Mouse (Mus musculus) kidney, embryonic 15.5 days (tissue): ENCODE measurements around the gene Fam131a. TPM values are rescaled to one million over a fixed set of nuclear protein-coding genes. Genes with fewer than 3 reads are reported as not detected.

Experiments used
- ATAC-seq: fragments of 200-750 bp; cut with Nextera tagmentation; replicated peaks from 2 replicates; pipeline ENCODE4 v1.8.0; 2017; ENCODE audit warnings: moderate TSS enrichment; ENCODE audit not compliant: low FRiP score
- H3K27ac ChIP-seq: fragments of 300-500 bp; sonication (generic); 2 replicates; pipeline ENCODE4 v1.5.1; 2015; ENCODE audit warnings: mild to moderate bottlenecking, inconsistent platforms
- H3K27me3 ChIP-seq: fragments of 300-500 bp; sonication (generic); 2 replicates; pipeline ENCODE4 v1.6.1; 2015; ENCODE audit warnings: inconsistent platforms
- H3K36me3 ChIP-seq: fragments of 300-500 bp; sonication (generic); 2 replicates; pipeline ENCODE4 v1.6.1; 2015; ENCODE audit warnings: inconsistent platforms
- H3K4me1 ChIP-seq: fragments of 300-500 bp; sonication (generic); 2 replicates; pipeline ENCODE4 v1.6.1; 2015; ENCODE audit warnings: inconsistent platforms
- H3K4me2 ChIP-seq: fragments of 300-500 bp; sonication (generic); 2 replicates; pipeline ENCODE4 v1.6.1; 2015; ENCODE audit warnings: moderate library complexity, mild to moderate bottlenecking, inconsistent platforms
- H3K4me3 ChIP-seq: fragments of 300-500 bp; sonication (generic); replicated peaks from 2 replicates; pipeline ENCODE4 v1.5.1; 2015; ENCODE audit warnings: mild to moderate bottlenecking, inconsistent platforms
- H3K9ac ChIP-seq: fragments of 300-500 bp; sonication (generic); 2 replicates; pipeline ENCODE4 v1.6.1; 2015; ENCODE audit warnings: mild to moderate bottlenecking, inconsistent platforms
- H3K9me3 ChIP-seq: fragments of 300-500 bp; sonication (generic); replicated peaks from 2 replicates; pipeline ENCODE4 v1.6.1; 2016; ENCODE audit warnings: inconsistent platforms
- WGBS: fragments of 180-500 bp; shearing (Covaris S2); methylation state at CpG from one replicate; pipeline ENCODE4 v1.1.7; 2015; ENCODE audit warnings: mixed read lengths; 5-methylcytosine and 5-hydroxymethylcytosine counted together
- polyA plus RNA-seq: library from polyadenylated mRNA; unstranded; fragments of >200 nt; fragmentation: Nextera tagmentation; extraction: Ambion mirVana; gene quantifications from 2 replicates; pipeline ENCODE4 v1.2.1, GENCODE M21; 2015

Gene Fam131a
- polyA plus RNA-seq, 1 experiment from 2014 or later: 6.7 TPM

- Histone ChIP-seq H3K27me3 (no peaks in the 10 kb centered on the region), H3K4me3 (no peak overlapping the region)
- 53% methylated on average over 4 of the region's 4 CpGs for WGBS
These were observed 29.7 kb downstream of the Fam131a start for GRCm38 (mm10) chr16:20722736-20723135.

GRCm38 (mm10) chr16:20723247-20723646 is 30.2 kb downstream of the Fam131a start:
- Histone ChIP-seq H3K9me3 (no peaks in the 10 kb centered on the region), H3K27ac (no peak overlapping the region), H3K9ac (no peak overlapping the region), H3K36me3 (peaks cover 35% of the 10 kb centered on the region), H3K4me3 (no peak overlapping the region), H3K27me3 (no peaks in the 10 kb centered on the region), H3K4me2 (no peak overlapping the region), H3K4me1 (peaks cover 8% of the 10 kb centered on the region)
- ATAC-seq: no peak
- 39% methylated on average over 4 of the region's 4 CpGs for WGBS

More at GRCm38 (mm10) chr16:20722736-20723135, 29.7 kb downstream of the Fam131a start:
- no peaks in the 10 kb centered on the region for H3K9me3 ChIP-seq
- H3K4me1 ChIP-seq: peaks cover 8% of the 10 kb centered on the region
- no peak for ATAC-seq
- H3K9ac ChIP-seq: no peak overlapping the region
- peaks cover 35% of the 10 kb centered on the region for H3K36me3 ChIP-seq
- H3K4me2 ChIP-seq: no peak overlapping the region
- no peak overlapping the region for H3K27ac ChIP-seq

GRCm38 (mm10) chr16:20724338-20724748 is 31.3 kb downstream of the Fam131a start:
- no peak overlapping the region for H3K9ac ChIP-seq
- H3K27ac ChIP-seq: no peak overlapping the region
- H3K9me3 ChIP-seq: no peaks in the 10 kb centered on the region
- peak; percentile 80 for ATAC-seq
- H3K4me1 ChIP-seq: 0 out of 2 replicates have a peak, but pooled peaks cover 2% of the 10 kb centered on the region
- no peaks in the 10 kb centered on the region for H3K27me3 ChIP-seq
- H3K4me2 ChIP-seq: no peak overlapping the region
- peaks cover 35% of the 10 kb centered on the region for H3K36me3 ChIP-seq
- 37% methylated on average over 5 of the region's 5 CpGs for WGBS
- H3K4me3 ChIP-seq: no peak overlapping the region

GRCm38 (mm10) chr16:20725321-20725720 is 32.3 kb downstream of the Fam131a start:
- 83% methylated on average over 7 of the region's 7 CpGs for WGBS
- Histone ChIP-seq H3K4me2 (no peak overlapping the region), H3K9me3 (no peaks in the 10 kb centered on the region), H3K27me3 (no peaks in the 10 kb centered on the region), H3K4me3 (no peak overlapping the region), H3K9ac (no peak overlapping the region), H3K27ac (no peak overlapping the region), H3K36me3 (peaks cover 25% of the 10 kb centered on the region), H3K4me1 (0 out of 2 replicates have a peak, but pooled peaks cover 8% of the 10 kb centered on the region)
- no peak for ATAC-seq

GRCm38 (mm10) chr16:20725750-20726149 is 32.7 kb downstream of the Fam131a start:
- Histone ChIP-seq H3K9me3 (no peaks in the 10 kb centered on the region), H3K27ac (no peak overlapping the region), H3K9ac (no peak overlapping the region), H3K4me1 (0 out of 2 replicates have a peak, but pooled peaks cover 10% of the 10 kb centered on the region), H3K27me3 (no peaks in the 10 kb centered on the region), H3K36me3 (peaks cover 21% of the 10 kb centered on the region), H3K4me2 (no peak overlapping the region), H3K4me3 (no peak overlapping the region)
- ATAC-seq: no peak
- WGBS: 84% methylated on average over 4 of the region's 4 CpGs

- no peak for ATAC-seq
- Histone ChIP-seq H3K9ac (no peak overlapping the region), H3K4me2 (no peak overlapping the region), H3K27me3 (no peaks in the 10 kb centered on the region), H3K4me1 (0 out of 2 replicates have a peak, but pooled peaks cover 10% of the 10 kb centered on the region), H3K27ac (no peak overlapping the region), H3K36me3 (peaks cover 14% of the 10 kb centered on the region), H3K4me3 (no peak overlapping the region), H3K9me3 (no peaks in the 10 kb centered on the region)
- WGBS: 67% methylated on average over 1 of the region's 1 CpGs
These were observed 33.3 kb downstream of the Fam131a start for GRCm38 (mm10) chr16:20726384-20726783.

GRCm38 (mm10) chr16:20730293-20730711 is 37.3 kb downstream of the Fam131a start:
- WGBS: 34% methylated on average over 5 of the region's 5 CpGs
- H3K4me1 ChIP-seq: peaks cover 33% of the 10 kb centered on the region
- no peak overlapping the region for H3K27ac ChIP-seq
- H3K36me3 ChIP-seq: no peaks in the 10 kb centered on the region
- no peak overlapping the region for H3K4me3 ChIP-seq
- H3K9me3 ChIP-seq: no peaks in the 10 kb centered on the region
- no peak overlapping the region for H3K4me2 ChIP-seq
- no peak overlapping the region for H3K9ac ChIP-seq
- no peak for ATAC-seq
- peaks cover 21% of the 10 kb centered on the region for H3K27me3 ChIP-seq

GRCm38 (mm10) chr16:20731688-20732087 is 38.6 kb downstream of the Fam131a start:
- Histone ChIP-seq H3K4me1 (peaks cover 33% of the 10 kb centered on the region), H3K9me3 (no peaks in the 10 kb centered on the region), H3K27ac (no peak overlapping the region), H3K27me3 (peaks cover 32% of the 10 kb centered on the region), H3K4me2 (no peak overlapping the region), H3K4me3 (no peak overlapping the region), H3K36me3 (no peaks in the 10 kb centered on the region), H3K9ac (no peak overlapping the region)
- 58% methylated on average over 5 of the region's 5 CpGs for WGBS
- ATAC-seq: no peak

GRCm38 (mm10) chr16:20732251-20732924 is 39.3 kb downstream of the Fam131a start:
- no peaks in the 10 kb centered on the region for H3K9me3 ChIP-seq
- peaks cover 33% of the 10 kb centered on the region for H3K4me1 ChIP-seq
- H3K36me3 ChIP-seq: no peaks in the 10 kb centered on the region
- peak overlapping the region; percentile 80 for H3K27ac ChIP-seq
- WGBS: 5% methylated on average over 11 of the region's 30 CpGs
- peak overlapping the region; percentile 95 for H3K4me2 ChIP-seq
- peaks cover 32% of the 10 kb centered on the region for H3K27me3 ChIP-seq
- H3K4me3 ChIP-seq: peak overlapping the region; percentile 70
- ATAC-seq: peak; percentile 37
- H3K9ac ChIP-seq: peak overlapping the region; percentile 71

- peak within 1 kb of the TSS; percentile 71 for H3K9ac ChIP-seq
- H3K27me3 ChIP-seq: peaks cover 32% of the 10 kb centered on the region
- H3K27ac ChIP-seq: peak within 1 kb of the TSS; percentile 80
- WGBS: under 1% methylated on average over 52 of the region's 70 CpGs
- H3K4me3 ChIP-seq: peak within 1 kb of the TSS; percentile 70
- H3K36me3 ChIP-seq: no peaks in the 10 kb centered on the region
- H3K4me1 ChIP-seq: peaks cover 33% of the 10 kb centered on the region
- H3K4me2 ChIP-seq: peak within 1 kb of the TSS; percentile 95
- ATAC-seq: peak; percentile 87
- no peaks in the 10 kb centered on the region for H3K9me3 ChIP-seq
These were observed 40.1 kb downstream of the Fam131a start, which contains the start of gene Chrd for GRCm38 (mm10) chr16:20732925-20733730. Gene Chrd, plus strand, starts transcription at chr16:20733127.

- no peak for ATAC-seq
- H3K27ac ChIP-seq: no peak within 1 kb of the TSS
These were observed 41.0 kb downstream of the Fam131a start, which contains the start of gene Thpo for GRCm38 (mm10) chr16:20733731-20734730. Gene Thpo, minus strand, starts transcription at chr16:20734511.

More at GRCm38 (mm10) chr16:20733731-20734730, 41.0 kb downstream of the Fam131a start, which contains the start of gene Thpo:
- Histone ChIP-seq H3K4me3 (peak within 1 kb of the TSS; percentile 70), H3K9me3 (no peaks in the 10 kb centered on the region), H3K9ac (peak within 1 kb of the TSS; percentile 71), H3K36me3 (no peaks in the 10 kb centered on the region), H3K4me2 (peak within 1 kb of the TSS; percentile 95), H3K4me1 (peaks cover 33% of the 10 kb centered on the region), H3K27me3 (peaks cover 32% of the 10 kb centered on the region)
- 2% methylated on average over 45 of the region's 45 CpGs for WGBS
